Mouse (Mus musculus): ENCODE measurements around the gene Alox5. TPM values are rescaled to one million over a fixed set of nuclear protein-coding genes. Genes with fewer than 3 reads are reported as not detected.
A peak's percentile ranks its signal among the peaks of the same experiment; 100 is the strongest.

Alox5 gene
- total RNA-seq, 4 experiments from 2014 or later, result 1.7 to 4.4 (median 1.9) TPM

- DNase-seq, result no peak
Observed at GRCm38 (mm10) chr6:116385194-116386044, 75.6 kb downstream of the Alox5 start.

DNA sequence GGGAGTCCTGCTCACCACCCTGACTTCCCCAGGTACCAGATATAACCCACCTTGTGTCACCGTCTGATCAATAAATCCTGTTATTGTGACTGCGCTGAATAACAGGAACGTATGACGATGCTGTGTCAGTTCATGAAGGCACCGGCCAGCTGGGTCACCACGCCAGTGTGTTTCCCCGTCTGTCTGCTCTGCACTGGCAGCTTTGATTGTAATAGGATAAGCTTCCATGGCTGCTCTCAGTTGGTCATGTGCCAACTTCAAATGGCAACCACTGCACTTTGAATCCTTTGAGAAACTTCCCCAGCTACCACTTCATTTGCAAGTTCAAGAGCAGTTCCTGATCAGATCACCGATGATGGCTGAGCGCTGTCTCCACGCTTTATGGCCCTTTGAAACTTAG, 77.4 kb downstream of the Alox5 start:
- DNase-seq, result no peak

DNA sequence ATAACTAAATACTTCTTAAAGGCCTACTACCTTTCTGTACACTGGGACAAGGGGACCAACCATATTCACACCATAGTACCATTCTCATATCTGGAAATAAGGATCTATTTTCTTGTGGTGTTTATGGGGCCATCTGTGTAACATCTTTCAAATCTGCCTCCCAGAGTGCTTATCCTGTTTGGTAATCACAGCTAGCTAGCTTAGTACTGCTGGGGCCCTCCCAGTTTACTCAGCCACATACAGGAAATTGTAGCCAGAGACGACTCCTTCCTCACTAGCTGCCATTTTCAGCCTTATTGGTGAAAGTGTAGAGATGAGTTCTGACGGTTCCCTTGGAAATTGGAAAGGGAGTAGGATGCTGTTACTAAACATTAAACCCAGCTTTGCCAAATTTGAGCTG, 79.4 kb downstream of the Alox5 start:
- no peak for DNase-seq

- DNase-seq, result no peak
Observed at GRCm38 (mm10) chr6:116380157-116380556, 80.8 kb downstream of the Alox5 start.

- no peak for DNase-seq
Observed at GRCm38 (mm10) chr6:116378892-116379291, 82.1 kb downstream of the Alox5 start.

DNA sequence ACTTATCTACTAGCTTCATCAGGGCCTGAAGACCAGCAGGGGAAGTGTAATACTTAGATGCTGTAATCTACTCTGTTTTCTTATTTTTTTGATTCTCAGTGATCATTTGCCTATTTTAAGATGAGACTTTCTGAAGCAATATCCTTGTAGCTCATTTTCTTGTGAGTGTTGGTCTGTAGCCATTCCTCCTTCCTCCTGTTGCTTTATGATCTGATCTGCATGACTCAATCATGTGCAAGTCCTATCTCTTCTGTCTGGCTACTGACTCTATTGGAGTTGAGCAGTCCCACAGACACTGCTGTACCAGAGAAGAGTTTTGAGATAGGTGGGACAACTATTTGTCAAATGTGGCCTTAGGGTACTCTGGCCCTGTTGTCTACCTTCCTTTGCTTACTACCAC, 86.4 kb downstream of the Alox5 start:
- DNase-seq, result no peak

GRCm38 (mm10) chr6:116374136-116374535, 86.8 kb downstream of the Alox5 start:
- DNase-seq, result no peak

- no peak for DNase-seq
Observed at GRCm38 (mm10) chr6:116371500-116371899, 89.5 kb downstream of the Alox5 start.

DNA sequence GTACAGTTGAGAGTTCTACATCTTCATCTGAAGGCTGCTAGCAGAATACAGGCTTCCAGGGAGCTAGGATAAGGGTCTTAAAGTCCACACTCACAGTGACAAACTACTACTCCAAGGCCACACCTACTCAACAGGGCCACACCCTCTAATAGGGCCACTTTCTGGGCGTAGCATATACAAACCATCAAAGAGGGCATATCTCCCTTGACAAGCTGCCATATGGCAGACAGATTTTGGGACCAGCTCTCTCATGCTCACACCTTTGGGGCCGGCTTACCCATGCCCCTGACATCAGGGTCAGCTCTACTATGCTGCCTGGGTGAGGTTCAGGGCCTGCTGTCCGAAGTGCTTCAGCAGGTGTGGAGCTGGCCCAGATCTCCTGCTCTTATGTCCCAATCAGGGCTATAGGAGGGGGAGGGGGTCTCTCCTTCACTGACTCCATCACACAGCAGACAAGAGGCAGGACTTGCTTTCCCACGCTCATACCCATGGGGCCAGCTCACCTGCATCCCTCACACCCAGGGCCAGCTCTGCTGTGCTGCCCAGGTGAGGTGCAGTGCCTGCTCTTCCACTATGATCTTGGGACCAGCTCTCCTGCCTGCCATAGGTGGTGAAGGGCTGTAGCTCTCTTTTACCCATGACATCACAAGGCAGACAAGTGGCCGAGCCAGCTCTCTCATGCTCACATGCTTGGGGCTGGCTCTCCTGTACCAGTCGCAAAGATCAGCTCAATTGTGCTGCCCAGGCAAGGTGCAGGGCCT, 90.6 kb downstream of the Alox5 start:
- DNase-seq, result no peak

- DNase-seq, result no peak
Observed at GRCm38 (mm10) chr6:116369811-116370210, 91.2 kb downstream of the Alox5 start.

- DNase-seq, result peak; percentile 21
Observed at GRCm38 (mm10) chr6:116367971-116368370, 93.0 kb downstream of the Alox5 start.

DNA sequence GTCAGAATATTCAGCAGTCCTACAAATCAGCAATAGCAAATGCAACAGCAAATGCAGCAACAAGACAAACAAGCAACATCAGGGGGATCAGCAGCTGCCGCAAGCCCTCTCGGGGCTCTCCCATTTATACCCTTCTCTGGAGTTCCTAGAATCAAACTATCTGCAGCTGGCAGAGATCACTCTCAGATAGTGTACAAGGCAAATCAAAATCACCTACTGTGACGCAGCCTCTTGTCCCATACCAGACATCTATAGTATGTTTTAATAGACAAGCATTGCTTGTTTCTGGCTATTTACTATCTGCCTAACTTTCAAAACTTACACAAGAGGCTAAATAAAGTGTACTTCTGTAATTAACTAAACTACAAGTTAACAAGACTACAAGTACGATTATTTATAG, 99.0 kb downstream of the Alox5 start:
- DNase-seq, result no peak

- DNase-seq, result no peak
Observed at GRCm38 (mm10) chr6:116361463-116361862, 99.5 kb downstream of the Alox5 start.

Other genes with a start within 250 kb of the Alox5 start
- gene Zfand4, start 197.0 kb downstream of the Alox5 start, total RNA-seq (2022), result 1 to 10 TPM; 1.2 to 3.1 (median 2.4) TPM
- gene March8, start 123.2 kb downstream of the Alox5 start, total RNA-seq (2022), result 10 to 100 TPM; 73.0 to 96.4 (median 81.4) TPM
- gene Olfr211, start 27.9 kb upstream of the Alox5 start, total RNA-seq (2022), result not detected
- gene Olfr212, start 45.3 kb upstream of the Alox5 start, total RNA-seq (2022), result under 1 TPM; 0.10 to 0.12 (median 0.11) TPM
- not detected for gene Olfr213, start 77.3 kb upstream of the Alox5 start, total RNA-seq (2022)
- 1 to 10 TPM; 2.3 to 4.0 (median 2.9) TPM for gene Gm5580, start 90.0 kb upstream of the Alox5 start, total RNA-seq (2022)
- gene Olfr214, start 93.1 kb upstream of the Alox5 start, total RNA-seq (2022), result not detected
- gene Olfr215, start 123.0 kb upstream of the Alox5 start, total RNA-seq (2022), result not detected
- 10 to 100 TPM; 18.0 to 21.8 (median 20.2) TPM for gene Zfp422, start 167.8 kb upstream of the Alox5 start, total RNA-seq (2022)
- 1 to 10 TPM; 2.2 to 5.3 (median 4.0) TPM for gene Depp1, start 189.4 kb upstream of the Alox5 start, total RNA-seq (2022)
- gene Rassf4, start 212.8 kb upstream of the Alox5 start, total RNA-seq (2022), result 1 to 10 TPM; 4.6 to 6.2 (median 5.8) TPM